Mouse (Mus musculus) intestine, embryonic 14.5 days (tissue): ENCODE measurements around the gene Rin3. TPM values are rescaled to one million over a fixed set of nuclear protein-coding genes. Genes with fewer than 3 reads are reported as not detected.
A peak's percentile ranks its signal among the peaks of the same experiment; 100 is the strongest.

ENCODE experiments used
- ATAC-seq: fragments of 200-750 bp; cut with Nextera tagmentation; replicated peaks from 2 replicates; pipeline ENCODE4 v1.8.0; 2017; ENCODE audit warnings: low read depth, moderate number of reproducible peaks, moderate TSS enrichment, moderate library complexity; ENCODE audit not compliant: low FRiP score, low TSS enrichment
- DNase-seq: peaks from one replicate; pipeline ENCODE4 v3.0.0-alpha.2; 2018; ENCODE audit warnings: low spot score
- H3K27ac ChIP-seq: fragments of 300-500 bp; sonication (generic); 2 replicates; pipeline ENCODE4 v1.5.1; 2014; ENCODE audit warnings: low read depth, mild to moderate bottlenecking, control low read depth
- H3K27me3 ChIP-seq: fragments of 300-500 bp; sonication (generic); replicated peaks from 2 replicates; pipeline ENCODE4 v1.6.1; 2014; ENCODE audit warnings: low read length, control low read depth; ENCODE audit not compliant: control insufficient read depth, insufficient read depth
- H3K36me3 ChIP-seq: fragments of 300-500 bp; sonication (generic); 2 replicates; pipeline ENCODE4 v1.6.1; 2014; ENCODE audit warnings: low read length, control low read depth; ENCODE audit not compliant: control insufficient read depth, insufficient read depth
- H3K4me1 ChIP-seq: fragments of 300-500 bp; sonication (generic); replicated peaks from 2 replicates; pipeline ENCODE4 v1.6.1; 2014; ENCODE audit warnings: low read length, control low read depth, mixed read lengths; ENCODE audit not compliant: control insufficient read depth, insufficient read depth
- H3K4me2 ChIP-seq: fragments of 300-500 bp; sonication (generic); 2 replicates; pipeline ENCODE4 v1.6.1; 2014; ENCODE audit warnings: low read length
- H3K4me3 ChIP-seq: fragments of 300-500 bp; sonication (generic); 2 replicates; pipeline ENCODE4 v1.5.1; 2014; ENCODE audit warnings: low read depth, low read length, control low read depth, mixed read lengths
- H3K9ac ChIP-seq: fragments of 300-500 bp; sonication (generic); 2 replicates; pipeline ENCODE4 v1.6.1; 2014; ENCODE audit warnings: mild to moderate bottlenecking, low read length
- H3K9me3 ChIP-seq: fragments of 300-500 bp; sonication (generic); 2 replicates; pipeline ENCODE4 v1.6.1; 2016; ENCODE audit warnings: low read length, control low read depth; ENCODE audit not compliant: control insufficient read depth
- WGBS: fragments of 180-500 bp; shearing (Covaris S2); extraction: QIAGEN DNeasy Blood & Tissue Kit; methylation state at CpG from one replicate; pipeline ENCODE4 v1.1.7; 2014; 5-methylcytosine and 5-hydroxymethylcytosine counted together
- polyA plus RNA-seq: library from polyadenylated mRNA; unstranded; fragments of >200 nt; fragmentation: Nextera tagmentation; extraction: Ambion mirVana; gene quantifications from 2 replicates; pipeline ENCODE4 v1.2.1, GENCODE M21; 2014

The Rin3 gene
- polyA plus RNA-seq, 1 experiment from 2014 or later: 13.4 TPM

- ATAC-seq (no peak), DNase-seq (no peak)
- H3K27ac ChIP-seq: no peak overlapping the region
- no peaks in the 10 kb centered on the region for H3K27me3 ChIP-seq
- H3K9me3 ChIP-seq: no peaks in the 10 kb centered on the region
- H3K9ac ChIP-seq: no peak overlapping the region
- peaks cover 12% of the 10 kb centered on the region for H3K36me3 ChIP-seq
- H3K4me1 ChIP-seq: peaks cover 29% of the 10 kb centered on the region
- WGBS: 89% methylated on average over 8 of the region's 8 CpGs
- H3K4me3 ChIP-seq: no peak overlapping the region
- no peak overlapping the region for H3K4me2 ChIP-seq
Measured at GRCm38 (mm10) chr12:102309800-102310195, 26.9 kb downstream of the Rin3 start.

DNA sequence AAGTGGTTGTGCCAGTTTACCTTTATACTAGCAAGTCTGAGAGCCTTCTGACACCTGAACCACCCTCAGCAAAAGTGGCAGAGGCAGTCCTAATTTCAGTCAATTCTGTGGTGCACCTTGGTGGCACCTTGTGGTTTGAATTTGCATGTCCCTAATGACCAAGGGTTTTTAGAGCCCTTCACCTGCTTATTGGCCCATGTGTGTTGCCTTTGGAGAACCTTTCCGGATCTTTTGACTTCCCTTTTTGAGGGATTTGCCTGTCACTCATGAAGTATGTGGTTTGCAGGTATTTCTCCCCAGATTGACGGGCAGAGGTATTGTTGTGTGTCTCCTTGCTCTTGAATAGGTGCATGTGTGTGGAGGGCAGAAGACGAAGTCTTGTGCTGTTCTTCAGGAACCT lies 27.4 kb downstream of the Rin3 start:
- Histone ChIP-seq H3K36me3 (peaks cover 17% of the 10 kb centered on the region), H3K9ac (no peak overlapping the region), H3K9me3 (no peaks in the 10 kb centered on the region), H3K27ac (no peak overlapping the region), H3K4me3 (no peak overlapping the region), H3K27me3 (no peaks in the 10 kb centered on the region), H3K4me1 (peaks cover 25% of the 10 kb centered on the region), H3K4me2 (no peak overlapping the region)
- WGBS: 94% methylated on average over 3 of the region's 3 CpGs
- DNase-seq (no peak), ATAC-seq (no peak)

DNA sequence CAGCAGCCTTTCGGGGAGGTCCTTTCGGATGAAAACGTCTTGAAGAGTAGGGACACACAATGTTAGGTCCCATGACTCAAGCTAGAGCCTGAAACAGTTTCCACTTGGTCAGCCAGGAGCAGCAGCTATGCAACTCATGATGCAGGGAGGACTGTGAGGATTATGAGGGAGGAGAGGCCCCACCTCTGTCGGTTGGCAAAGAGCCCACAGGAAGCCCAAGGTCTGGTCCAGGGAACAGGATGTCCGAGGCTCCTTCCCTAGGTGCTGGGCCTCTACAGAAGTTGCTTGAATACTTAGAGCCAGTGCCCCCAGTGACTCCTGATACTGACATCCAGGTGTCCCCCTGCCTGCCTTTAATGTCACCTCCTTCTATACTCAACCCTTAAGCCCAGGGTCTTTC lies 28.6 kb downstream of the Rin3 start:
- Histone ChIP-seq H3K27ac (no peak overlapping the region), H3K27me3 (no peaks in the 10 kb centered on the region), H3K4me1 (peaks cover 19% of the 10 kb centered on the region), H3K4me2 (no peak overlapping the region), H3K36me3 (peaks cover 21% of the 10 kb centered on the region), H3K9ac (no peak overlapping the region), H3K9me3 (no peaks in the 10 kb centered on the region), H3K4me3 (no peak overlapping the region)
- ATAC-seq (no peak), DNase-seq (no peak)
- 80% methylated on average over 5 of the region's 5 CpGs for WGBS

GRCm38 (mm10) chr12:102319150-102319549 lies 36.3 kb downstream of the Rin3 start:
- no peak overlapping the region for H3K27ac ChIP-seq
- no peak for ATAC-seq

GRCm38 (mm10) chr12:102319899-102320298 lies 37.1 kb downstream of the Rin3 start:
- 40% methylated on average over 2 of the region's 2 CpGs for WGBS
- H3K4me2 ChIP-seq: no peak overlapping the region
- H3K4me1 ChIP-seq: peaks cover 22% of the 10 kb centered on the region
- no peaks in the 10 kb centered on the region for H3K9me3 ChIP-seq
- H3K27ac ChIP-seq: no peak overlapping the region
- peaks cover 7% of the 10 kb centered on the region for H3K36me3 ChIP-seq
- ATAC-seq (peak; percentile 59; the same call in 1 of the 2 replicates), DNase-seq (no peak)
- H3K9ac ChIP-seq: no peak overlapping the region
- H3K27me3 ChIP-seq: no peaks in the 10 kb centered on the region
- no peak overlapping the region for H3K4me3 ChIP-seq

More at GRCm38 (mm10) chr12:102319150-102319549, 36.3 kb downstream of the Rin3 start:
- Histone ChIP-seq H3K4me3 (no peak overlapping the region), H3K4me1 (peaks cover 15% of the 10 kb centered on the region), H3K36me3 (peaks cover 13% of the 10 kb centered on the region), H3K9me3 (no peaks in the 10 kb centered on the region), H3K27me3 (no peaks in the 10 kb centered on the region), H3K9ac (no peak overlapping the region), H3K4me2 (no peak overlapping the region)
- 58% methylated on average over 2 of the region's 2 CpGs for WGBS
- no peak for DNase-seq

- ATAC-seq (peak; percentile 43; the same call in 1 of the 2 replicates), DNase-seq (no peak)
- WGBS: 46% methylated on average over 2 of the region's 2 CpGs
- Histone ChIP-seq H3K4me2 (no peak overlapping the region), H3K27me3 (no peaks in the 10 kb centered on the region), H3K4me3 (no peak overlapping the region), H3K4me1 (peaks cover 24% of the 10 kb centered on the region), H3K36me3 (peaks cover 3% of the 10 kb centered on the region), H3K27ac (no peak overlapping the region), H3K9ac (no peak overlapping the region), H3K9me3 (no peaks in the 10 kb centered on the region)
Measured at GRCm38 (mm10) chr12:102320322-102320721, 37.5 kb downstream of the Rin3 start.

- no peaks in the 10 kb centered on the region for H3K9me3 ChIP-seq
- WGBS: 81% methylated on average over 4 of the region's 4 CpGs
Measured at GRCm38 (mm10) chr12:102321064-102321728, 38.3 kb downstream of the Rin3 start.

GRCm38 (mm10) chr12:102321855-102322254 lies 39.0 kb downstream of the Rin3 start:
- no peak overlapping the region for H3K27ac ChIP-seq
- H3K4me2 ChIP-seq: no peak overlapping the region
- peaks cover 24% of the 10 kb centered on the region for H3K4me1 ChIP-seq
- H3K27me3 ChIP-seq: no peaks in the 10 kb centered on the region
- DNase-seq (no peak), ATAC-seq (no peak)
- 82% methylated on average over 5 of the region's 5 CpGs for WGBS
- H3K36me3 ChIP-seq: peaks cover 11% of the 10 kb centered on the region
- no peaks in the 10 kb centered on the region for H3K9me3 ChIP-seq
- no peak overlapping the region for H3K9ac ChIP-seq
- no peak overlapping the region for H3K4me3 ChIP-seq

More at GRCm38 (mm10) chr12:102321064-102321728, 38.3 kb downstream of the Rin3 start:
- Histone ChIP-seq H3K4me3 (no peak overlapping the region), H3K36me3 (peaks cover 7% of the 10 kb centered on the region), H3K27me3 (no peaks in the 10 kb centered on the region), H3K4me1 (peaks cover 24% of the 10 kb centered on the region), H3K4me2 (no peak overlapping the region), H3K27ac (no peak overlapping the region), H3K9ac (no peak overlapping the region)
- ATAC-seq (no peak), DNase-seq (no peak)

GRCm38 (mm10) chr12:102323392-102323791 lies 40.5 kb downstream of the Rin3 start:
- peak overlapping the region; percentile 73 for H3K27ac ChIP-seq
- H3K9me3 ChIP-seq: no peaks in the 10 kb centered on the region
- no peak for ATAC-seq
- DNase-seq: no peak
- peaks cover 24% of the 10 kb centered on the region for H3K4me1 ChIP-seq
- no peaks in the 10 kb centered on the region for H3K27me3 ChIP-seq
- H3K4me3 ChIP-seq: no peak overlapping the region
- H3K4me2 ChIP-seq: no peak overlapping the region
- H3K36me3 ChIP-seq: peaks cover 11% of the 10 kb centered on the region
- 79% methylated on average over 2 of the region's 2 CpGs for WGBS
- H3K9ac ChIP-seq: no peak overlapping the region
